Mouse (Mus musculus) lung, embryonic 15.5 days (tissue): ENCODE measurements around the gene Meox1. TPM values are rescaled to one million over a fixed set of nuclear protein-coding genes. Genes with fewer than 3 reads are reported as not detected.
A peak's percentile ranks its signal among the peaks of the same experiment; 100 is the strongest.

Experiments
- ATAC-seq: fragments of 200-750 bp; cut with Nextera tagmentation; 2 replicates; pipeline ENCODE4 v1.8.0; 2017; ENCODE audit warnings: moderate number of reproducible peaks, borderline replicate concordance; ENCODE audit not compliant: low FRiP score, low TSS enrichment; ENCODE audit errors: extremely low read depth
- H3K27ac ChIP-seq: fragments of 300-500 bp; sonication (generic); 2 replicates; pipeline ENCODE4 v1.5.1; 2015; ENCODE audit warnings: moderate library complexity, mild to moderate bottlenecking, inconsistent platforms
- H3K27me3 ChIP-seq: fragments of 300-500 bp; sonication (generic); 2 replicates; pipeline ENCODE4 v1.6.1; 2015; ENCODE audit warnings: inconsistent platforms
- H3K36me3 ChIP-seq: fragments of 300-500 bp; sonication (generic); 2 replicates; pipeline ENCODE4 v1.6.1; 2015; ENCODE audit warnings: inconsistent platforms
- H3K4me1 ChIP-seq: fragments of 300-500 bp; sonication (generic); 2 replicates; pipeline ENCODE4 v1.6.1; 2015; ENCODE audit warnings: inconsistent platforms
- H3K4me2 ChIP-seq: fragments of 300-500 bp; sonication (generic); 2 replicates; pipeline ENCODE4 v1.6.1; 2015; ENCODE audit warnings: inconsistent platforms, mild to moderate bottlenecking, moderate library complexity
- H3K4me3 ChIP-seq: fragments of 300-500 bp; sonication (generic); 2 replicates; pipeline ENCODE4 v1.5.1; 2015; ENCODE audit warnings: mild to moderate bottlenecking, inconsistent platforms
- H3K9ac ChIP-seq: fragments of 300-500 bp; sonication (generic); 2 replicates; pipeline ENCODE4 v1.6.1; 2015; ENCODE audit warnings: inconsistent platforms
- H3K9me3 ChIP-seq: fragments of 300-500 bp; sonication (generic); 2 replicates; pipeline ENCODE4 v1.6.1; 2016; ENCODE audit warnings: inconsistent platforms
- WGBS: fragments of 180-500 bp; shearing (Covaris S2); methylation state at CpG from one replicate; pipeline ENCODE4 v1.1.7; 2015; 5-methylcytosine and 5-hydroxymethylcytosine counted together
- polyA plus RNA-seq: library from polyadenylated mRNA; unstranded; fragments of >200 nt; fragmentation: Nextera tagmentation; extraction: Ambion mirVana; gene quantifications from 2 replicates; pipeline ENCODE4 v1.2.1, GENCODE M21; 2015

Meox1 gene
- polyA plus RNA-seq, 1 experiment from 2014 or later = 10.3 TPM

DNA sequence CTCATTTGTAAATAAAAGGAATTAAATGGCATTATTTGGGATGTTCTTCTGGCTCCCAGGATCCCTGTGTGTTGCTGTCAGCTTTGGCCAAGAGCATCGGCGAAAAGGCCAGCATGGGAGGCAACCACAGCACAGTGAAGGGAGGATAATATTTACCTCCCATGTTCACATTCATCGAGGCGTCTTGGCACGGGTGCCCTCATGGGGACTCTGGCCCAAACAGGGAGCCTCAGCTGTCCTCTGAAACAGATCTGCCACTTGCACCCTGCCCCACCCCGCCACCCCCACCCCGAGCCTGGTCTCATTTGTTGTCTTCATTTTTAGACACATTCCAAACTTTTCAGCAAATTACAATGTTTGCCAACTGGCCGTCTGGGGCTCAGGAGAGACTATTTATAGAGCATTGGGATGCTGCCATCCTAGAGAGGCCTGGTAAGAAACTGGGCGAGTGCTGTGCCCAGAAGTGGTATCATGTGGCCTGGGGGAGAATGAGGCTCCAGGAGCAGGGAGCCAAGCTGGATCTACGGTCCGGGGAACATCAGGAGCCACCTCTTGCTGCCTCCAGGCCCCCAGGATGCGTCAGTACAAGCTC, 27.3 kb upstream of the Meox1 start:
- H3K9me3 ChIP-seq = no peaks in the 10 kb centered on the region
- H3K4me1 ChIP-seq = peaks cover 9% of the 10 kb centered on the region; the same call in 1 of the 2 replicates
- H3K27me3 ChIP-seq = peaks cover 8% of the 10 kb centered on the region
- no peak overlapping the region for H3K9ac ChIP-seq
- ATAC-seq = no peak
- H3K4me2 ChIP-seq = no peak overlapping the region
- H3K36me3 ChIP-seq = no peaks in the 10 kb centered on the region
- H3K4me3 ChIP-seq = no peak overlapping the region
- WGBS = 65% methylated on average over 12 of the region's 12 CpGs
- no peak overlapping the region for H3K27ac ChIP-seq

- WGBS = under 1% methylated on average over 6 of the region's 6 CpGs
These were observed 25.5 kb upstream of the Meox1 start for GRCm38 (mm10) chr11:101919660-101920059.

DNA sequence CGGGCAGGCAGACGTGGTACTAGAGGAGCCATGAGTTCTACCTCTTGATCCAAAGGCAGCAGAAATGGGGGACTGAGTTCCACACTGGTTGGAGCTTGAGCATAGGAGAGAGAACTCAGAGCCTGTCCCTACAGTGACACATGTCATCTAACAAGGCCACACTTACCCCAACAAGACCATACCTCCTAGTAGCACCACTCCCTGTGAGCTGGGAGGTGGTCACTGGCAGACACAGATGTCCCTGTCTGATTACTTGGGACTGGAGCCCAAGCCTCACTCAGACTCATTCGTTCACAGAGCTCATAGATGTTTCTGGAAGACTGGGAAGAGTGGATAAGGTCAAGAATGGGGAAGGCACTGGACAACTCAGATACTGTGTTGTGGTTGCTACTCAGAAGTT, 24.4 kb upstream of the Meox1 start:
- Histone ChIP-seq H3K4me3 (no peak overlapping the region), H3K9me3 (no peaks in the 10 kb centered on the region), H3K4me2 (no peak overlapping the region), H3K9ac (no peak overlapping the region), H3K36me3 (no peaks in the 10 kb centered on the region), H3K27me3 (peaks cover 8% of the 10 kb centered on the region), H3K27ac (no peak overlapping the region), H3K4me1 (peaks cover 9% of the 10 kb centered on the region; the same call in 1 of the 2 replicates)
- ATAC-seq = no peak
- 61% methylated on average over 3 of the region's 3 CpGs for WGBS

More at GRCm38 (mm10) chr11:101919660-101920059, 25.5 kb upstream of the Meox1 start:
- no peak; the same call in 1 of the 2 replicates for ATAC-seq
- no peak overlapping the region for H3K27ac ChIP-seq
- H3K27me3 ChIP-seq = peaks cover 8% of the 10 kb centered on the region
- H3K4me2 ChIP-seq = no peak overlapping the region
- no peaks in the 10 kb centered on the region for H3K36me3 ChIP-seq
- no peak overlapping the region for H3K9ac ChIP-seq
- peaks cover 9% of the 10 kb centered on the region; the same call in 1 of the 2 replicates for H3K4me1 ChIP-seq
- no peak overlapping the region for H3K4me3 ChIP-seq
- H3K9me3 ChIP-seq = no peaks in the 10 kb centered on the region

DNA sequence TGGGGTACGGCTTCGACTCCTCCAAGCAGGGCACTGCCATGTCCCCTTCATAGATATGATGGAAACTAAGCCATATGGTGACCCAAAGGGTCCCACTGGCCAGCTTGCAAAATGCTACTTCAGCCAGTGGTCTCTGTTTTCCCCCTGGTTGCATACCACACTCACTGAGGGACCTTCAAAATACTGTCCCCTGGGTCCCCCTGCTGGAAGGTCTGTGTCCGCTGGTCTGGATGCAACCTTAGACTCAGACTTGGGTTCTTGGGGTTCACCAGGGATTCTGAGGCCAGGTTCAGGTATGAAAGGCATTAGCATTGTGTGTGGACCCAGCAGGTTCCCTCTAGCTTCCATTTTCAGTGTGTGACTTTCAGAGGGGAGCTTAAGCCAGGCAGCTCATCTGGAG, 22.6 kb upstream of the Meox1 start:
- H3K4me3 ChIP-seq = no peak overlapping the region
- no peak overlapping the region for H3K27ac ChIP-seq
- H3K9me3 ChIP-seq = no peaks in the 10 kb centered on the region
- peaks cover 8% of the 10 kb centered on the region for H3K27me3 ChIP-seq
- H3K9ac ChIP-seq = no peak overlapping the region
- WGBS = 72% methylated on average over 3 of the region's 3 CpGs
- ATAC-seq = no peak
- no peak overlapping the region for H3K4me2 ChIP-seq
- no peaks in the 10 kb centered on the region for H3K36me3 ChIP-seq
- H3K4me1 ChIP-seq = peaks cover 9% of the 10 kb centered on the region; the same call in 1 of the 2 replicates

DNA sequence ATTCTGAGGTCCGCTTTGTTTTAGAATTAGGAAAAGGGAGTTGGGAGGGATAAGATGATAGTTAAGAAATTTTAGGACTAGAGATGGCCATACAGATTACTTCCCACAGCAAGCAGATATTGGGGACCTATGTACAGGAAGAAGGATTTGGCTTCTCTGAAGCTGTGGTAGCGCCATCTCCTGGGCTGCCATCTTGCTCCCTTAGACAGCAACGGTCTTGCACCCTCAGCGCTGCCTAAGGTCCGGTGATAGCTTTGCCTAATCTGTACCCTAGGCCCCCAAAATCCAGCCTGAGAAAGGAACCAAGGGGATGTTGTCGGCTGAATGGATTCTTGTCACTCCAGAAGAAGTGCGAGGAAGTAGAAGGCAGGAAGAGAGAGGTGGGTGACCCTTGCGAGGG, 19.4 kb upstream of the Meox1 start:
- ATAC-seq = no peak
- H3K4me1 ChIP-seq = no peaks in the 10 kb centered on the region
- H3K4me3 ChIP-seq = no peak overlapping the region
- H3K36me3 ChIP-seq = no peaks in the 10 kb centered on the region
- no peaks in the 10 kb centered on the region for H3K9me3 ChIP-seq
- no peak overlapping the region for H3K9ac ChIP-seq
- H3K27me3 ChIP-seq = peaks cover 15% of the 10 kb centered on the region
- no peak overlapping the region for H3K27ac ChIP-seq
- 48% methylated on average over 8 of the region's 8 CpGs for WGBS
- no peak overlapping the region for H3K4me2 ChIP-seq

- ATAC-seq = no peak
- WGBS = 65% methylated on average over 4 of the region's 4 CpGs
- Histone ChIP-seq H3K27me3 (peaks cover 12% of the 10 kb centered on the region), H3K4me2 (no peak overlapping the region), H3K9me3 (no peaks in the 10 kb centered on the region), H3K4me3 (no peak overlapping the region), H3K4me1 (no peaks in the 10 kb centered on the region), H3K36me3 (no peaks in the 10 kb centered on the region), H3K9ac (no peak overlapping the region), H3K27ac (no peak overlapping the region)
These were observed 17.8 kb upstream of the Meox1 start for GRCm38 (mm10) chr11:101911855-101912579.

DNA sequence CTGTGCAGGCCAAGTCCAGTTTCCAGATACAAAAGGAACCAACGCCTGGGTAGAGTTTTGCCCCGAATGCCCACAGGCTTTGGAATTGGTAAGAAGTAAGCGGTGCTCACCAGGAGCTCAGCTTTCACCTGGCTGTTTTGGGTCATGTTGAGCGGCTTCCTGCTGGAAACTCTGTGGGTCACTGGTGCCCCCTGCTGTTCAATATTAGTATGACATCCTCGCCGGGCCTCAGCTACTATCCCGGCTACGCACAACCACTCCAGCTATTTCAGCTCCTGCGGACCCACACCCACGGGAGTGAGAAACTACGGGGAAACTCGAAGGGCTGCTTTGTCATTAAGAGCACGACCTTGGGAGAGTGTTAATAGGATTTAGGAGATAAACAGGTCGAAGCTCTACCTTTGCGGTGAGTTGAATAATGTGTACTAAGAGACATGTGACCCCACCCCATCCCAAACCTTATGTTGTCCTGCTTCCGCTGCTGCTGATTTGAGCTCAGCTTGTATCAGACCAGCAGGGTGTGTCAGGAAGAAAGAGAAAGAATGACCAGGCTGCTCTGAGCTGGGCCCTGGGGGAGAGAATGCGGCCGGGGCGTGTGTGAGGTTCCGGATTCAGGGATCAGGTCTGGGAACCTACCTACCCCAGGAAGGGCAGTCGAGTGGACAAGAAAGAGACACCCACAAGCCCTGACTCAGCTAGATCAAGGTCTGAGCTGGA, 16.2 kb upstream of the Meox1 start:
- Histone ChIP-seq H3K4me2 (0 out of 2 replicates have a peak overlapping the region, but pooled peaks have one; percentile 24), H3K27ac (no peak overlapping the region)

GRCm38 (mm10) chr11:101908777-101909176, 14.6 kb upstream of the Meox1 start:
- H3K4me1 ChIP-seq = no peaks in the 10 kb centered on the region
- no peak overlapping the region for H3K27ac ChIP-seq
- H3K4me3 ChIP-seq = no peak overlapping the region
- H3K9ac ChIP-seq = no peak overlapping the region
- H3K27me3 ChIP-seq = peaks cover 7% of the 10 kb centered on the region
- H3K4me2 ChIP-seq = no peak overlapping the region
- H3K36me3 ChIP-seq = no peaks in the 10 kb centered on the region
- ATAC-seq = no peak
- H3K9me3 ChIP-seq = no peaks in the 10 kb centered on the region
- 49% methylated on average over 6 of the region's 6 CpGs for WGBS

More for the DNA sequence above, 16.2 kb upstream of the Meox1 start:
- Histone ChIP-seq H3K9me3 (no peaks in the 10 kb centered on the region), H3K4me1 (no peaks in the 10 kb centered on the region), H3K4me3 (no peak overlapping the region), H3K9ac (no peak overlapping the region), H3K27me3 (peaks cover 7% of the 10 kb centered on the region), H3K36me3 (no peaks in the 10 kb centered on the region)
- ATAC-seq = 0 out of 2 replicates have a peak, but pooled peaks have one; percentile 15
- 22% methylated on average over 21 of the region's 21 CpGs for WGBS

GRCm38 (mm10) chr11:101905115-101905514, 10.9 kb upstream of the Meox1 start:
- H3K27me3 ChIP-seq = no peaks in the 10 kb centered on the region
- H3K4me3 ChIP-seq = no peak overlapping the region
- H3K4me1 ChIP-seq = peaks cover 7% of the 10 kb centered on the region
- no peaks in the 10 kb centered on the region for H3K9me3 ChIP-seq
- no peak overlapping the region for H3K9ac ChIP-seq
- H3K27ac ChIP-seq = no peak overlapping the region
- peak; percentile 24; the same call in 1 of the 2 replicates for ATAC-seq
- H3K4me2 ChIP-seq = no peak overlapping the region
- H3K36me3 ChIP-seq = no peaks in the 10 kb centered on the region
- 27% methylated on average over 13 of the region's 13 CpGs for WGBS

DNA sequence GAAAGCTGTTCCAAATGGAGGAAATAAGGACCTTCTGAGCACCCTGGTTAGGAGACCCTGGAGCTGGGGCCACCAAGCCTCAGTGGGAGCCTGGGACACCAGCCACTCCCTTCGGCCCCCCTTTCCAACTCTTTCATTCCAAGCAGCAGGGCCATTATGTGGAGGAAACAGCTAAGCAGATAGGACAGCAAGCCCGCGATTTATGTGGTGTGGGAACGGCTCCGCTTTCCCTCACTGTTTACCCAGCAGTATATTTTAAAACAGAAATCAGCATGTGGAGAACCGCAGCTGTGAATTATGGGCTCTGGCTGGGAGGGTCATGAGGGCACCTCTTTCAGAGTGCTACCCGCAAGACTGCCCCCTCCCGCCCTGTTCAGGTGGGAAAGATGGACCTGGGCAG, 7.1 kb upstream of the Meox1 start:
- Histone ChIP-seq H3K4me1 (peaks cover 17% of the 10 kb centered on the region), H3K4me2 (no peak overlapping the region), H3K9me3 (no peaks in the 10 kb centered on the region), H3K4me3 (no peak overlapping the region), H3K9ac (no peak overlapping the region), H3K27me3 (no peaks in the 10 kb centered on the region), H3K36me3 (no peaks in the 10 kb centered on the region), H3K27ac (peak overlapping the region; percentile 67; the same call in 1 of the 2 replicates)
- WGBS = 26% methylated on average over 8 of the region's 8 CpGs
- ATAC-seq = peak; percentile 57; the same call in 1 of the 2 replicates

DNA sequence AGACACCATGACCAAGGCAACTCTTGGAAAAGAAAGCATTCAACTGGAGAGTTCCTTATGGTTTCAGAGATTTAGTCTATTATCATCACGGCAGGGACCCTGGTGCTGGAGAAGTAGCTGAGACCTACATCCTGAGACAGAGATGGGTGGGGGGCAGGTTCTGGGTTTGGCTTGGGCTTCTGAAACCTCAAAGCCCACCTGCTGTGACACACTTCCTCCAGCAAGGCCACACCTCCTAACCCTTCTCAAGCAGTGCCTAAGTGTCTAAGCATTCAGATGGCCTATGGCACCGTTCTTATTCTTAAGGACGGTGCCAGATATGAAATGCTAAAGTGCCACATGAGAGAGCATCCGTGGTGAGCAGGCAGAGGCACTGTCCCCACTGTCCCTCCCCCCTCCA, 4.2 kb upstream of the Meox1 start:
- Histone ChIP-seq H3K36me3 (no peaks in the 10 kb centered on the region), H3K4me3 (no peak overlapping the region), H3K4me1 (peaks cover 27% of the 10 kb centered on the region), H3K27ac (no peak overlapping the region), H3K9ac (no peak overlapping the region), H3K4me2 (no peak overlapping the region), H3K9me3 (no peaks in the 10 kb centered on the region), H3K27me3 (peaks cover 8% of the 10 kb centered on the region)
- no peak for ATAC-seq
- WGBS = 87% methylated on average over 4 of the region's 4 CpGs
